Mouse (Mus musculus): Measurements from ENCODE around the gene BC051665. TPM values are rescaled to one million over a fixed set of nuclear protein-coding genes. Genes with fewer than 3 reads are reported as not detected.

Gene BC051665
- polyA plus RNA-seq, 1 experiment from 2014 or later, result not detected

- ATAC-seq (replicated peaks; ENCODE audit: low FRiP score) (no peak), DNase-seq (ENCODE audit: low spot score) (no peak)
- Histone ChIP-seq H3K27ac (ENCODE audit: low read depth, low read length) (no peak overlapping the region), H3K27me3 (replicated peaks; ENCODE audit: control insufficient read depth, insufficient read depth, low read length) (no peaks in the 10 kb centered on the region), H3K9ac (ENCODE audit: low read depth, low read length) (no peak overlapping the region), H3K4me1 (replicated peaks; ENCODE audit: control insufficient read depth, insufficient read depth, low read length) (no peaks in the 10 kb centered on the region), H3K4me3 (ENCODE audit: low read depth, low read length) (no peak overlapping the region), H3K9me3 (ENCODE audit: control insufficient read depth, low read length) (no peaks in the 10 kb centered on the region), H3K36me3 (ENCODE audit: control insufficient read depth, insufficient read depth, low read length) (no peaks in the 10 kb centered on the region), H3K4me2 (no peak overlapping the region)
- WGBS, result 84% methylated on average over 7 of the region's 7 CpGs
These were observed 2.9 kb downstream of the BC051665 start for GRCm38 (mm10) chr13:60783301-60783700.

DNA sequence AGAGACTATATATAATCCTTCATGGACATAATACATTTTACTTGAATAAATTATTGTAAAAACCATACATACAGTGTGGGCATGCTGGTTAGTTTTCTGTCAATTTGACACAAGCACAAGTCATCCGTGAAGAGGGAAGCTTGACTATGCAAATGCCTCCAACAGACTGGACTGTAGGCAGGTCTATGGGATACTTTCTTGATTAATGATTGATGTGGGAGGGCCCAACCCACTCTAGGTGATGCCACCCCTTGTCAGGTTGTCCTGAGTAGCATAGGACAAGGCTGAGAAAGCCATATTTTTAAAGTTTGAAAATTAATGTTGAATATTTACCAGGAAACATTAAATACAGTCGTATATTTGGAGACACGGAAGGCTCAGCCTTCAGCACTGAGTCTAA is 5.6 kb downstream of the BC051665 start:
- ATAC-seq (replicated peaks; ENCODE audit: low FRiP score) (no peak), DNase-seq (ENCODE audit: low spot score) (no peak)
- Histone ChIP-seq H3K27ac (ENCODE audit: low read depth, low read length) (no peak overlapping the region), H3K9me3 (ENCODE audit: control insufficient read depth, low read length) (no peaks in the 10 kb centered on the region), H3K4me1 (replicated peaks; ENCODE audit: control insufficient read depth, insufficient read depth, low read length) (no peaks in the 10 kb centered on the region), H3K27me3 (replicated peaks; ENCODE audit: control insufficient read depth, insufficient read depth, low read length) (no peaks in the 10 kb centered on the region), H3K4me2 (no peak overlapping the region), H3K36me3 (ENCODE audit: control insufficient read depth, insufficient read depth, low read length) (no peaks in the 10 kb centered on the region), H3K4me3 (ENCODE audit: low read depth, low read length) (no peak overlapping the region), H3K9ac (ENCODE audit: low read depth, low read length) (no peak overlapping the region)
- 83% methylated on average over 3 of the region's 3 CpGs for WGBS

GRCm38 (mm10) chr13:60761161-60761560 is 25.0 kb downstream of the BC051665 start:
- H3K9me3 ChIP-seq (ENCODE audit: control insufficient read depth, low read length), result no peaks in the 10 kb centered on the region
- H3K36me3 ChIP-seq (ENCODE audit: control insufficient read depth, insufficient read depth, low read length), result peaks cover 10% of the 10 kb centered on the region; the same call in 1 of the 2 replicates
- H3K27me3 ChIP-seq (replicated peaks; ENCODE audit: control insufficient read depth, insufficient read depth, low read length), result no peaks in the 10 kb centered on the region
- H3K4me3 ChIP-seq (ENCODE audit: low read depth, low read length), result no peak overlapping the region
- WGBS, result 95% methylated on average over 17 of the region's 17 CpGs
- H3K4me1 ChIP-seq (replicated peaks; ENCODE audit: control insufficient read depth, insufficient read depth, low read length), result no peaks in the 10 kb centered on the region
- no peak overlapping the region for H3K4me2 ChIP-seq
- ATAC-seq (replicated peaks; ENCODE audit: low FRiP score), result peak; percentile 7; the same call in 1 of the 2 replicates
- H3K27ac ChIP-seq (ENCODE audit: low read depth, low read length), result no peak overlapping the region
- no peak for DNase-seq (ENCODE audit: low spot score)
- no peak overlapping the region for H3K9ac ChIP-seq (ENCODE audit: low read depth, low read length)

- WGBS, result 89% methylated on average over 12 of the region's 12 CpGs
- no peak for DNase-seq (ENCODE audit: low spot score)
- Histone ChIP-seq H3K9ac (ENCODE audit: low read depth, low read length) (no peak overlapping the region), H3K36me3 (ENCODE audit: control insufficient read depth, insufficient read depth, low read length) (peaks cover 10% of the 10 kb centered on the region; the same call in 1 of the 2 replicates), H3K4me2 (no peak overlapping the region), H3K27me3 (replicated peaks; ENCODE audit: control insufficient read depth, insufficient read depth, low read length) (no peaks in the 10 kb centered on the region), H3K27ac (ENCODE audit: low read depth, low read length) (no peak overlapping the region), H3K4me1 (replicated peaks; ENCODE audit: control insufficient read depth, insufficient read depth, low read length) (no peaks in the 10 kb centered on the region), H3K4me3 (ENCODE audit: low read depth, low read length) (no peak overlapping the region), H3K9me3 (ENCODE audit: control insufficient read depth, low read length) (no peaks in the 10 kb centered on the region)
- ATAC-seq (replicated peaks; ENCODE audit: low FRiP score), result no peak
These were observed 25.8 kb downstream of the BC051665 start for GRCm38 (mm10) chr13:60760392-60760791.

DNA sequence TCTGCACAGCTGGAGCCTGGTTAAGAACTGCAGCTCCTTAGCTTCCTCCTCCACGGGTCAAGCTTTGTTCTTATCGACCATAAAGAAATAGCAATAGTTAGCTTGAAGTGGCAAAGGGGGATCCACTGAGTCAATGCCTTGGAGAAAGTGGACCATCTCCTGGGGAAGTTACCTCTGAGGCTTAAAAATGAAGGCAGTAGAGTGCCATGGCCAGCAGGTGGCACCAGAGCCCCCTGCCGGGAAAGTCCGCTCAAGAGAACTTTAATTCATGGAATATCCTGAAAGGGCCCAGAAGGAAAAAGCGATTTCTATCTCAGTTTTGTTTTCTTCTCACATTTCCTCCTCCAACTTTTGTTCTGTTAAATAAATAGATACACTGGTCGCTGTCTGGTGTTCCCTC is 27.0 kb downstream of the BC051665 start:
- H3K4me1 ChIP-seq (replicated peaks; ENCODE audit: control insufficient read depth, insufficient read depth, low read length), result no peaks in the 10 kb centered on the region
- H3K27me3 ChIP-seq (replicated peaks; ENCODE audit: control insufficient read depth, insufficient read depth, low read length), result no peaks in the 10 kb centered on the region
- H3K4me3 ChIP-seq (ENCODE audit: low read depth, low read length), result no peak overlapping the region
- no peaks in the 10 kb centered on the region for H3K9me3 ChIP-seq (ENCODE audit: control insufficient read depth, low read length)
- ATAC-seq (replicated peaks; ENCODE audit: low FRiP score) (no peak), DNase-seq (ENCODE audit: low spot score) (no peak)
- H3K27ac ChIP-seq (ENCODE audit: low read depth, low read length), result no peak overlapping the region
- H3K36me3 ChIP-seq (ENCODE audit: control insufficient read depth, insufficient read depth, low read length), result peaks cover 10% of the 10 kb centered on the region; the same call in 1 of the 2 replicates
- no peak overlapping the region for H3K9ac ChIP-seq (ENCODE audit: low read depth, low read length)
- no peak overlapping the region for H3K4me2 ChIP-seq
- 41% methylated on average over 6 of the region's 6 CpGs for WGBS

DNA sequence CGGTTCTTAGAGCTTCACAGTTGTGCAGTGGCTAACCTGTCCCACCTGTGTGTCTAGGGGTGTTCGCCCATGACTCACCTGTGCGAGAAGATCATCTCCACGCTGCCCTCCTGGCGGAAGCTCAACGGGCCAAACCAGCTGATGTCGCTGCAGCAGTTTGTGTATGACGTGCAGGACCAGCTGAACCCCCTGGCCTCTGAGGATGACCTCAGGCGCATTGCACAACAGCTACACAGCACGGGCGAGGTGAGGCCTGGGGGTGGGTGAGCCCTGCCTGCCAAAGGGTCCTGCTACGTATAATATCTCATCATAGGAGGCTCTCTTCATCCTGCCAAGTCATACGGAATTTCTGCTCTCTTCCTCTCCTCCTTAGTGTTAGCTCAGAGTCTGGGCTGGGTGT is 28.9 kb downstream of the BC051665 start:
- Histone ChIP-seq H3K27me3 (replicated peaks; ENCODE audit: control insufficient read depth, insufficient read depth, low read length) (no peaks in the 10 kb centered on the region), H3K4me1 (replicated peaks; ENCODE audit: control insufficient read depth, insufficient read depth, low read length) (no peaks in the 10 kb centered on the region), H3K4me2 (no peak overlapping the region), H3K4me3 (ENCODE audit: low read depth, low read length) (no peak overlapping the region), H3K36me3 (ENCODE audit: control insufficient read depth, insufficient read depth, low read length) (peaks cover 18% of the 10 kb centered on the region; the same call in 1 of the 2 replicates), H3K9me3 (ENCODE audit: control insufficient read depth, low read length) (no peaks in the 10 kb centered on the region), H3K9ac (ENCODE audit: low read depth, low read length) (no peak overlapping the region), H3K27ac (ENCODE audit: low read depth, low read length) (no peak overlapping the region)
- no peak for DNase-seq (ENCODE audit: low spot score)
- ATAC-seq (replicated peaks; ENCODE audit: low FRiP score), result no peak
- WGBS, result 77% methylated on average over 13 of the region's 13 CpGs

- no peak for ATAC-seq (replicated peaks; ENCODE audit: low FRiP score)
- no peaks in the 10 kb centered on the region for H3K27me3 ChIP-seq (replicated peaks; ENCODE audit: control insufficient read depth, insufficient read depth, low read length)
- no peak overlapping the region for H3K9ac ChIP-seq (ENCODE audit: low read depth, low read length)
- H3K9me3 ChIP-seq (ENCODE audit: control insufficient read depth, low read length), result no peaks in the 10 kb centered on the region
- H3K4me1 ChIP-seq (replicated peaks; ENCODE audit: control insufficient read depth, insufficient read depth, low read length), result no peaks in the 10 kb centered on the region
- H3K4me2 ChIP-seq, result no peak overlapping the region
- WGBS, result 60% methylated on average over 2 of the region's 2 CpGs
- H3K4me3 ChIP-seq (ENCODE audit: low read depth, low read length), result no peak overlapping the region
- no peak overlapping the region for H3K27ac ChIP-seq (ENCODE audit: low read depth, low read length)
- peaks cover 13% of the 10 kb centered on the region; the same call in 1 of the 2 replicates for H3K36me3 ChIP-seq (ENCODE audit: control insufficient read depth, insufficient read depth, low read length)
- no peak for DNase-seq (ENCODE audit: low spot score)
These were observed 30.9 kb downstream of the BC051665 start for GRCm38 (mm10) chr13:60755251-60755650.

DNA sequence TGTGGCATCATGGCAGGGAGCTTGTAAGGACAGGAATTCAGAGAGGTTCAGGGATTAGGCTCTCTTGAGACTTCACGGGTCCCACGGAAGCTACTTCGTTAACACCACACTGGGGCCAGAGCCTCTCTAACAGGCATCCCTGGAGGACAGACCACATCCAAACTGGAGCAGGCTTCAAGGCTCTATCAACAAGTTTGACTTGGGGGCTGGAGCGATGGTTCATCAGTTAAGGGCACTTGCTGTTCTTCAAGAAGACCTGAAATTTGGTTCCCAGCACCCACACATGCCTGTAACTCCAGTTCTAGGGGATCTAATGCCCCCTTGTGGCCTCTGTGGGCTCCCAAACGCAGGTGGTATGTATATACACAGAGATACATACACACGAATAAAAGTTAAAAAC is 32.9 kb downstream of the BC051665 start:
- H3K27ac ChIP-seq (ENCODE audit: low read depth, low read length), result no peak overlapping the region
- H3K4me2 ChIP-seq, result no peak overlapping the region
- H3K9ac ChIP-seq (ENCODE audit: low read depth, low read length), result no peak overlapping the region
- DNase-seq (ENCODE audit: low spot score) (no peak), ATAC-seq (replicated peaks; ENCODE audit: low FRiP score) (no peak)
- no peaks in the 10 kb centered on the region for H3K9me3 ChIP-seq (ENCODE audit: control insufficient read depth, low read length)
- H3K36me3 ChIP-seq (ENCODE audit: control insufficient read depth, insufficient read depth, low read length), result peaks cover 15% of the 10 kb centered on the region; the same call in 1 of the 2 replicates
- no peaks in the 10 kb centered on the region for H3K4me1 ChIP-seq (replicated peaks; ENCODE audit: control insufficient read depth, insufficient read depth, low read length)
- no peaks in the 10 kb centered on the region for H3K27me3 ChIP-seq (replicated peaks; ENCODE audit: control insufficient read depth, insufficient read depth, low read length)
- H3K4me3 ChIP-seq (ENCODE audit: low read depth, low read length), result no peak overlapping the region
- 93% methylated on average over 6 of the region's 6 CpGs for WGBS

GRCm38 (mm10) chr13:60750930-60751329 is 35.2 kb downstream of the BC051665 start:
- DNase-seq (ENCODE audit: low spot score) (no peak), ATAC-seq (replicated peaks; ENCODE audit: low FRiP score) (no peak)
- Histone ChIP-seq H3K4me1 (replicated peaks; ENCODE audit: control insufficient read depth, insufficient read depth, low read length) (peaks cover 7% of the 10 kb centered on the region), H3K4me3 (ENCODE audit: low read depth, low read length) (no peak overlapping the region), H3K9me3 (ENCODE audit: control insufficient read depth, low read length) (no peaks in the 10 kb centered on the region), H3K27me3 (replicated peaks; ENCODE audit: control insufficient read depth, insufficient read depth, low read length) (no peaks in the 10 kb centered on the region), H3K9ac (ENCODE audit: low read depth, low read length) (no peak overlapping the region), H3K36me3 (ENCODE audit: control insufficient read depth, insufficient read depth, low read length) (peaks cover 15% of the 10 kb centered on the region; the same call in 1 of the 2 replicates), H3K27ac (ENCODE audit: low read depth, low read length) (no peak overlapping the region), H3K4me2 (no peak overlapping the region)
- WGBS, result 85% methylated on average over 7 of the region's 7 CpGs

Measured in liver, embryonic 11.5 days (tissue).